Mouse (Mus musculus): Measurements from ENCODE around the gene Pop5.

Pop5 gene

GRCm38 (mm10) chr5:115235786-115236263, at the start of gene Pop5:
TSS of gene Pop5 (plus strand) at chr5:115235836.
- DNase-seq = peak; percentile 82 to 87

GRCm38 (mm10) chr5:115186371-115187073, 49.1 kb upstream of the Pop5 start:
- DNase-seq = no peak

- peak; percentile 84 to 88 for DNase-seq
Observed at GRCm38 (mm10) chr5:115187188-115188131, 48.2 kb upstream of the Pop5 start.

- peak; percentile 42 to 43 for DNase-seq
Observed at GRCm38 (mm10) chr5:115188824-115189223, 46.8 kb upstream of the Pop5 start.

GRCm38 (mm10) chr5:115190081-115190480, 45.6 kb upstream of the Pop5 start:
- no peak for DNase-seq

- no peak for DNase-seq
Observed at GRCm38 (mm10) chr5:115191880-115192827, 43.5 kb upstream of the Pop5 start.

- DNase-seq = no peak
Observed at GRCm38 (mm10) chr5:115192828-115193195, 42.8 kb upstream of the Pop5 start.

- DNase-seq = peak; percentile 44 to 56
Observed at GRCm38 (mm10) chr5:115193226-115193625, 42.4 kb upstream of the Pop5 start.

- DNase-seq = peak; percentile 86 to 87
Observed at GRCm38 (mm10) chr5:115193669-115194625, 41.7 kb upstream of the Pop5 start, which contains the start of gene Cabp1. TSS of gene Cabp1 (minus strand) at chr5:115194381.

- DNase-seq = no peak
Observed at GRCm38 (mm10) chr5:115194626-115195221, 40.9 kb upstream of the Pop5 start.

GRCm38 (mm10) chr5:115203735-115204561, 31.7 kb upstream of the Pop5 start:
- no peak for DNase-seq

GRCm38 (mm10) chr5:115204562-115205311, 30.9 kb upstream of the Pop5 start:
- no peak for DNase-seq

GRCm38 (mm10) chr5:115207244-115207643, 28.4 kb upstream of the Pop5 start:
- DNase-seq = no peak

GRCm38 (mm10) chr5:115207892-115208291, 27.7 kb upstream of the Pop5 start:
- DNase-seq = no peak

- no peak for DNase-seq
Observed at GRCm38 (mm10) chr5:115208601-115209000, 27.0 kb upstream of the Pop5 start.

GRCm38 (mm10) chr5:115210380-115210779, 25.3 kb upstream of the Pop5 start:
- peak; percentile 49 to 55 for DNase-seq

GRCm38 (mm10) chr5:115212451-115212850, 23.2 kb upstream of the Pop5 start:
- no peak for DNase-seq

GRCm38 (mm10) chr5:115212861-115213260, 22.8 kb upstream of the Pop5 start:
- DNase-seq = no peak

- no peak for DNase-seq
Observed at GRCm38 (mm10) chr5:115214864-115215263, 20.8 kb upstream of the Pop5 start.

Measured in thymus, postnatal 36 days (tissue).